Mouse (Mus musculus) cerebellum, adult 11-12 months (tissue): ENCODE measurements around the gene Tbl2.

Source experiments
- DNase-seq: peaks from one replicate; pipeline ENCODE4 v3.0.0; 2022

Tbl2 gene

DNA sequence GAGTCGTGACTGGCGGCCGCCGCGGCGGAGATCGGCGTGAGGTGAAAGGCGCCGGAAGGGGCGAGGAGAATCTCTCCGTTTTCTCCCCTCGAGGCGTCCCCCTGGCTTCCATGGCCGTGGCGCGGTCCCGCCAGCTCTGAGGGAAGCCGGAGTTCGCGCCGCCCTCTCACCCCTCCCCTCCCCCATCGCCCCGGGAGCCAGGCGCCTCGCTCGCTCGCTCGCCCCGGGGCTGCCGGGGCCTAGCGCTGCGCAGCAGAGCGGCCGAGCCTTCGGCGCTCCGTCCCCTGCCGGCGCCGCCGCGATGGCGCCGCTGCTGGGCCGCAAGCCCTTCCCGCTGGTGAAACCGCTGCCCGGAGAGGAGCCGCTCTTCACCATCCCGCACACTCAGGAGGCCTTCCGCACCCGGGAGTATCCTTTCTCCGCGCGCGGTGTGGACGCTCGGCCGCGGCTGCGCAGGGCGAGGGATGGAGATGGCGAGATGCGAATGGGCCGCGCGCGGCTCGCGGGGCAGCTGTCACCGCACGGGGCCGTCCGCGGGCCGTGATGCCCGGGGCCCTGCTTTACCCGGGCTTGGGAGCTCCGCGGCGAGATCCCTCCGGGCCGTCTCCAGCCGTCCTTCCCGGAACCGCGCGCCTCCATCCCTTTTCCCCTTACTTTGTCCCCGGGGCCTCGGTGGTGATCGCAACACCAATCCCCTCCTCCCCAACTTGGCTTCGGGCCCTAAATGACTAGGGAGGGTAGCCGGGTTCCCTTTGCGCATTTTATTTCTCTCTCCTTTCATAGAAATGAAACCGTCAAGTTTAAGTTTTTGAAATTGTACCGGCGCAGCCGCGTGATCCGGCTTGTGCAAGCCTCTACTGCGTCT is 38.1 kb downstream of the Tbl2 start:
- DNase-seq, result peak; percentile 64

- DNase-seq, result peak; percentile 40
Observed at GRCm38 (mm10) chr5:135188214-135188554, 38.7 kb downstream of the Tbl2 start.

- DNase-seq, result no peak
Observed at GRCm38 (mm10) chr5:135189281-135190022, 40.0 kb downstream of the Tbl2 start.

DNA sequence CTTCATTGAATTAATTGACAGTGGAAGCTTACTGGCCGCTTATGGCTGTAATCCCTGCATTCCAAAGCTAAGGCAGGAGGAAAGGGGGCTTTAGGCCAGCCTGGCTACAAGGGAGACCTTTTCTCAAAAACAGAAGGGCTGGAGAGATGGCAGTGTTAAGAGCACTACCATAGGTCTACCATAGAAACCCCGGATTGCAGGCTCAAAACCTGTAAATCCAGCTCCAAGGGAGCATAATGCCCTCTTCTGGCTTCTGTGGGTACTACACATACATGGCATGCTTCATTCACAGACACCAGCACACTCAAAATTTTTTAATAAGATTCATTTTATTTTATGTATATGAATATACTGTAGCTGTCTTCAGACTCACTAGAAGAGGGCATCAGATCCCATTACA is 42.2 kb downstream of the Tbl2 start:
- DNase-seq, result peak; percentile 62

GRCm38 (mm10) chr5:135192431-135192830 is 43.0 kb downstream of the Tbl2 start:
- no peak for DNase-seq

- DNase-seq, result no peak
Observed at GRCm38 (mm10) chr5:135196367-135196766, 46.9 kb downstream of the Tbl2 start.

DNA sequence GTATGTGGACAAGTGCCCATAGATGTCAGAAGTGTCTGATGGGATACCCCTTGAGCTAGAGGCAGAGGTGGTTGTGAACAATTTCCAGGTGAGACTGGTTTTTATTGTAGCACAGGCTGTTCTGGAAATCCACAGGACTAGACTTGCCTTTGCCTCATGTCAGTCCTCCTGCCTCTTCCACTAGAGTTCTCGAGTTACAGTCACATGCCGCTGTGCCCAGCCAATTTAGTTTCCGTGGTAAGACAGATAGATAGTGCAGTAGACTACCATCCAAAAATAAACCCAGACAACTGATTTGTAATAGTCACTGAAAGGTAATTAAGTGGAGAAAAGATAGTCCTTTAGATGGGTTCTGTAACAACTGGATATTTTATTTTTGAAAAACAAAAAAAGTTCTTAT is 53.3 kb downstream of the Tbl2 start:
- no peak for DNase-seq

DNA sequence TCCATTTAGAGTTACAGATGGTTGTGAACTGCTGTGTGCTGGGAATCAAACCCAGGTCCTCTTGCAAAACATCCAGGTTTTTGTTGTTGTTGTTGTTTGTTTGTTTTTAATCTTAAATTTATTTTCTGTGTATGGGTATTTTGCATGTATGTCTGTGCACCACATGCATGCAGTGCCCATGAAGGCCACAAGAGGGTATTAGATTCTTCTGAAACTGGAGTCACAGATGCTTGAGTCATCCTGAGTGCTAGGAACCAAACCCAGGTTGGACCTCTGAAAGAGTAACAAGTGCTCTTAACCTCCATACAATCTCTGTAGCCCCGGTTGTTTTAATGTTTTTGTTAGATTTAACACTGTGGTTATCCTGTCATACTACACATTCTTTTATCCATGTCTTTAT is 58.7 kb downstream of the Tbl2 start:
- no peak for DNase-seq
